In genomic region chr6:136521681-136522080, GRCm38 (mm10) we compare ENCODE assay signal across 13 mouse cellular contexts. TPM values are rescaled to one million over a fixed set of nuclear protein-coding genes. Genes with fewer than 3 reads are reported as not detected.
DNase-seq lines count a peak whose midpoint lies in the region; ATAC-seq and TF ChIP-seq lines count a peak whose summit lies in the region.
"Had no signal": no experiment of that assay in that cellular context is flagged by ENCODE, and none has a peak within 500 bp of the region (broad histone marks: within the 10 kb centered on the region; RNA-seq: fewer than 3 reads in every experiment).

No protein-coding gene starts in this region.

- no peak for TF ChIP-seq EP300 in heart, postnatal 0 days (IDR thresholded peaks at IDR 0.05; ENCODE audit: low read depth)
- TF ChIP-seq EP300 in lung, postnatal 0 days (IDR thresholded peaks at IDR 0.05): no peak

- intact Hi-C loops in heart, postnatal 10 days (cut with DNase I): no loop called here

- in situ Hi-C loops in ES-E14 (cut with MboI; ENCODE audit: low sequenced_read_pairs in 2 of 2, unreplicated experiment in 2 of 2): no loop called here

- H3K36me3 ChIP-seq in heart, postnatal 0 days (replicated peaks; ENCODE audit: control insufficient read depth, insufficient read depth, low read length): peaks cover 14% of the 10 kb centered on the region
- no peaks in the 10 kb centered on the region for H3K36me3 ChIP-seq in lung, postnatal 0 days (ENCODE audit: insufficient read depth, low read length)
- H3K36me3 ChIP-seq in ES-E14 (ENCODE audit: control insufficient read depth, insufficient read depth, low read length, poor library complexity, severe bottlenecking): no peaks in the 10 kb centered on the region
- H3K36me3 ChIP-seq in liver, embryonic 15.5 days (replicated peaks): peaks cover 32% of the 10 kb centered on the region

- peak overlapping the region; percentile 21; the same call in 1 of the 2 replicates for H3K4me2 ChIP-seq in heart, postnatal 0 days (ENCODE audit: low read depth, low read length)
- H3K4me2 ChIP-seq in lung, postnatal 0 days (replicated peaks; ENCODE audit: low read depth, low read length): no peak overlapping the region
- peak overlapping the region; percentile 65; the same call in 1 of the 2 replicates for H3K4me2 ChIP-seq in liver, embryonic 15.5 days

- ATAC-seq in heart, postnatal 0 days (ENCODE audit: insufficient read depth, low read depth): no peak
- ATAC-seq in lung, postnatal 0 days: no peak
- ATAC-seq in liver, embryonic 15.5 days (ENCODE audit: insufficient read depth): no peak

- H3K9me3 ChIP-seq in heart, postnatal 0 days (replicated peaks; ENCODE audit: control insufficient read depth, low read length): no peaks in the 10 kb centered on the region
- no peaks in the 10 kb centered on the region for H3K9me3 ChIP-seq in lung, postnatal 0 days (ENCODE audit: low read length)
- H3K9me3 ChIP-seq in ES-E14 (ENCODE audit: control insufficient read depth, insufficient read depth, low read depth, low read length): no peaks in the 10 kb centered on the region; the same call in 1 of the 2 replicates
- no peaks in the 10 kb centered on the region for H3K9me3 ChIP-seq in liver, embryonic 15.5 days (replicated peaks)

- peak overlapping the region; percentile 23; the same call in 1 of the 2 replicates for H3K27ac ChIP-seq in heart, postnatal 0 days (ENCODE audit: low read depth)
- 0 out of 2 replicates have a peak overlapping the region, but pooled peaks have one; percentile 20 for H3K27ac ChIP-seq in lung, postnatal 0 days (ENCODE audit: low read length)
- H3K27ac ChIP-seq in ES-E14 (ENCODE audit: insufficient read depth, low read depth, low read length, poor library complexity, severe bottlenecking): peak overlapping the region; percentile 24; the same call in 1 of the 2 replicates
- H3K27ac ChIP-seq in liver, embryonic 15.5 days (replicated peaks): peak overlapping the region; percentile 39; the same call in 1 of the 2 replicates
- H3K27ac ChIP-seq: gastrocnemius, adult 2 months had no signal

- H3K9ac ChIP-seq in heart, postnatal 0 days (replicated peaks; ENCODE audit: low read depth, low read length): no peak overlapping the region
- H3K9ac ChIP-seq in lung, postnatal 0 days (replicated peaks; ENCODE audit: low read depth): no peak overlapping the region
- H3K9ac ChIP-seq in ES-E14 (ENCODE audit: insufficient read depth, low read depth, low read length, poor library complexity, severe bottlenecking): no peak overlapping the region
- H3K9ac ChIP-seq in liver, embryonic 15.5 days: no peak overlapping the region

- peaks cover 7% of the 10 kb centered on the region; the same call in 1 of the 2 replicates for H3K4me1 ChIP-seq in heart, postnatal 0 days (ENCODE audit: control insufficient read depth, insufficient read depth)
- no peaks in the 10 kb centered on the region for H3K4me1 ChIP-seq in lung, postnatal 0 days (ENCODE audit: insufficient read depth, low read depth, low read length)
- H3K4me1 ChIP-seq in ES-E14 (ENCODE audit: control insufficient read depth in 2 of 2, insufficient read depth in 2 of 2, low read length in 2 of 2, poor library complexity in 1 of 2): peaks cover 4 to 13% of the 10 kb centered on the region in 2 experiments; a peak in 2 of 4 replicates
- peaks cover 46% of the 10 kb centered on the region for H3K4me1 ChIP-seq in liver, embryonic 15.5 days (replicated peaks)

- H3K4me3 ChIP-seq in heart, postnatal 0 days (ENCODE audit: low read depth, low read length): no peak overlapping the region
- H3K4me3 ChIP-seq in lung, postnatal 0 days (ENCODE audit: low read depth, low read length): no peak overlapping the region
- no peak overlapping the region for H3K4me3 ChIP-seq in ES-E14 (ENCODE audit: insufficient read depth in 1 of 2, low read depth in 1 of 2, low read length in 2 of 2, poor library complexity in 1 of 2, severe bottlenecking in 1 of 2)
- H3K4me3 ChIP-seq in liver, embryonic 15.5 days (replicated peaks): no peak overlapping the region
- H3K4me3 ChIP-seq: gastrocnemius, adult 2 months had no signal

- no peak for DNase-seq in heart, postnatal 0 days (ENCODE audit: low spot score)
- no peak for DNase-seq in heart, postnatal 10 days
- no peak for DNase-seq in lung, postnatal 0 days (ENCODE audit: low spot score)
- no peak for DNase-seq in lung, postnatal 25 days (ENCODE audit: low spot score)
- no peak for DNase-seq in ES-E14 (ENCODE audit: low read depth, low spot score)
- no peak for DNase-seq in ovary, postnatal 36 days (ENCODE audit: low spot score)
- DNase-seq: cerebellum, adult 18-20 months; gastrocnemius, adult 2 months; heart, postnatal 36 days; kidney, adult 9 months; right cerebral cortex, postnatal 14 days had no signal

- H3K27me3 ChIP-seq in heart, postnatal 0 days (ENCODE audit: control insufficient read depth, insufficient read depth, low read length): no peaks in the 10 kb centered on the region
- no peaks in the 10 kb centered on the region for H3K27me3 ChIP-seq in lung, postnatal 0 days (replicated peaks; ENCODE audit: insufficient read depth, low read length)
- no peaks in the 10 kb centered on the region for H3K27me3 ChIP-seq in liver, embryonic 15.5 days
- H3K27me3 ChIP-seq: CH12.LX had no signal

- no peak for TF ChIP-seq CTCF in heart, postnatal 0 days (IDR thresholded peaks at IDR 0.05; ENCODE audit: low read depth)
- no peak for TF ChIP-seq CTCF in lung, postnatal 0 days (IDR thresholded peaks at IDR 0.05)

TF ChIP-seq in ES-E14, 5 proteins besides CTCF, POLR2A, EP300 and RAD21:
- TF ChIP-seq MAFK (IDR thresholded peaks at IDR 0.05; ENCODE audit: insufficient read depth, low read depth, low read length) (no peak), ZNF384 (IDR thresholded peaks at IDR 0.05; ENCODE audit: low read depth, low read length) (no peak), ZC3H11A (IDR thresholded peaks at IDR 0.05; ENCODE audit: borderline replicate concordance, low read depth, low read length) (no peak), HCFC1 (IDR thresholded peaks at IDR 0.05; ENCODE audit: borderline replicate concordance, insufficient read depth, low read length) (no peak), CHD2 (IDR thresholded peaks at IDR 0.05; ENCODE audit: low read depth, low read length) (no peak)

RNA-seq across cellular contexts. Expression of gene Atf7ip, which starts 15.7 kb away (rescaled TPM):
- 43.3 and 54.5 TPM in 2 replicates for total RNA-seq in heart, postnatal 0 days (2014; rRNA removed; ENCODE audit: low replicate concordance)
- 16.5 and 19.2 TPM in 2 replicates for polyA plus RNA-seq in heart, postnatal 0 days (2015; fragmentation: Nextera tagmentation; extraction: Ambion mirVana)
- 100 to 1,000 TPM in 1 of 2 experiments, 10 to 100 TPM in 1; 93.8 to 103 TPM for total RNA-seq in heart, postnatal 10 days (2021)
- 13.9 and 14.9 TPM in 2 replicates for polyA plus RNA-seq in lung, postnatal 0 days (2015; fragmentation: Nextera tagmentation; extraction: Ambion mirVana)
- 26.8 and 35.9 TPM in 2 replicates for total RNA-seq in ES-E14 (2012; rRNA removed)
- 14.6 and 17.7 TPM in 2 replicates for polyA plus RNA-seq in liver, embryonic 15.5 days (2015; fragmentation: Nextera tagmentation; extraction: Ambion mirVana)
